Mouse (Mus musculus) kidney, embryonic 16.5 days (tissue): ENCODE measurements around the gene Iars2. TPM values are rescaled to one million over a fixed set of nuclear protein-coding genes. Genes with fewer than 3 reads are reported as not detected.
A peak's percentile ranks its signal among the peaks of the same experiment; 100 is the strongest.

Experiments used
- ATAC-seq: fragments of 200-750 bp; cut with Nextera tagmentation; 2 replicates; pipeline ENCODE4 v1.8.0; 2017; ENCODE audit warnings: moderate TSS enrichment; ENCODE audit not compliant: low FRiP score, low TSS enrichment
- H3K27ac ChIP-seq: fragments of 300-500 bp; sonication (generic); 2 replicates; pipeline ENCODE4 v1.5.1; 2014; ENCODE audit warnings: low read length
- H3K27me3 ChIP-seq: fragments of 300-500 bp; sonication (generic); 2 replicates; pipeline ENCODE4 v1.6.1; 2014; ENCODE audit warnings: low read length, control low read depth, mixed read lengths; ENCODE audit not compliant: insufficient read depth
- H3K36me3 ChIP-seq: fragments of 300-500 bp; sonication (generic); 2 replicates; pipeline ENCODE4 v1.6.1; 2014; ENCODE audit warnings: low read length, control low read depth, mixed read lengths; ENCODE audit not compliant: insufficient read depth
- H3K4me1 ChIP-seq: fragments of 300-500 bp; sonication (generic); 2 replicates; pipeline ENCODE4 v1.6.1; 2014; ENCODE audit warnings: low read length, control low read depth, mixed read lengths; ENCODE audit not compliant: insufficient read depth
- H3K4me2 ChIP-seq: fragments of 300-500 bp; sonication (generic); replicated peaks from 2 replicates; pipeline ENCODE4 v1.6.1; 2014; ENCODE audit warnings: low read depth, low read length
- H3K4me3 ChIP-seq: fragments of 300-500 bp; sonication (generic); 2 replicates; pipeline ENCODE4 v1.5.1; 2014; ENCODE audit warnings: mild to moderate bottlenecking, low read length
- H3K9ac ChIP-seq: fragments of 300-500 bp; sonication (generic); replicated peaks from 2 replicates; pipeline ENCODE4 v1.6.1; 2014; ENCODE audit warnings: low read length
- H3K9me3 ChIP-seq: fragments of 300-500 bp; sonication (generic); 2 replicates; pipeline ENCODE4 v1.6.1; 2016; ENCODE audit warnings: low read length, control low read depth
- WGBS: fragments of 180-500 bp; shearing (Covaris S2); extraction: QIAGEN DNeasy Blood & Tissue Kit; methylation state at CpG from one replicate; pipeline ENCODE4 v1.1.7; 2014; 5-methylcytosine and 5-hydroxymethylcytosine counted together
- polyA plus RNA-seq: library from polyadenylated mRNA; unstranded; fragments of >200 nt; fragmentation: Nextera tagmentation; extraction: Ambion mirVana; gene quantifications from 2 replicates; pipeline ENCODE4 v1.2.1, GENCODE M21; 2015

Iars2 gene
- polyA plus RNA-seq, 1 experiment from 2014 or later: 35.2 TPM

DNA sequence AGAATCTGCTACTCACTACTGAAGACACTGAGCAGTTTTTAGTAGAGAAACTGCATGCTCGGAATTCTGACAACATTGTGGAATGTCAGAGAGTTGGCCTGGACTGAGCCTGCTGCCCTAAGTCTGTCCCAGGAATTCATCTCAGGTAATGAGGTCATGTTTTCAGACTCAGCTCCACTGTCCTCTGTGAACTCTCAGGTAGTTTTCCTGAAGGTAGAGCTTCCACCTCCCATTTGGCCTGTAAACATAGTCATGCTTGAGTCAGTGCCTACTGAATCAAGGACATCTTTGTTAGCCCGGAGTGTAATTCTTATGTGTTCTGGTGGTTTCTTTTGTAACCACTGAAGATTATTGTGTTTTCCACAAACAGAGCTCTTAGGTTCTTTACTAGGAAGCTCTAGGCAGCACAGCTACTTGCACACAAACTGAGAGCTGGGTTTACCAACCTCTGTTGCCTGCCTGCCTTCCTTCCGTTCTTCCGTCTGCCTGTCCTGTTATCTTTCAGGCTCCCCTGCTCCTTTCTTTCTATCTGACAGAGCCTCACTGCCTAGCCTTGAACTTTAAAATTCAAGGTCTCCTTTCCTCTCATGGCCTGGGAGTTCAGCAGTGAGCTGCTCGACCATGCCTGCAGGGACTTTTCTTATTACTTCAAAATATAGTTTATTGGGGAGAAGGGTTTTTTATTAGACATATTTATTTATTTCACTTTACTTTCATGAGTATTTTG, 54.2 kb downstream of the Iars2 start:
- H3K27ac ChIP-seq: no peak overlapping the region
- H3K9me3 ChIP-seq: no peaks in the 10 kb centered on the region
- H3K27me3 ChIP-seq: no peaks in the 10 kb centered on the region
- ATAC-seq: no peak
- no peak overlapping the region for H3K9ac ChIP-seq
- H3K4me3 ChIP-seq: no peak overlapping the region
- H3K4me1 ChIP-seq: no peaks in the 10 kb centered on the region
- WGBS: 90% methylated on average over 5 of the region's 5 CpGs
- no peak overlapping the region for H3K4me2 ChIP-seq
- peaks cover 60% of the 10 kb centered on the region for H3K36me3 ChIP-seq

DNA sequence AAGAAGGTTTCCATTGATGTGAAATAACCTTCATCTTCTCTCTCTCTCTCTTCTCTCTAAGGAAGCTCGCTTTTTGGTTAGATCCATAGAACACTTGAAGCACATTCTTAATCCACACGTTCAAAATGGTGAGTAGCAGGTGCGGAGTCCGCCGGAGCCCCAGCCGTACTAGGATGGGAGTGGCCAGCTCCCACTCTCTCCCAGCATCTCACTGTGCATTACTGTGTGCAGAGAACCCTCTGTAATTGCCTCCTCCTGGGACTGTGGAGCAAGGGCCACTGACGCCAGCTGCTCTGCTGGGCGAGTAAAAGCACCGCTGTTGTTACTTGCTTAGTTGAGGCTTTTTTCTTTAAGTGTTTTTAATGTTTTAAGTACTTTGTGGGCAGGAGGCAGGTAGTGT, 57.8 kb downstream of the Iars2 start:
- H3K4me3 ChIP-seq: no peak overlapping the region
- H3K4me1 ChIP-seq: no peaks in the 10 kb centered on the region
- peaks cover 49% of the 10 kb centered on the region for H3K36me3 ChIP-seq
- no peak overlapping the region for H3K4me2 ChIP-seq
- no peaks in the 10 kb centered on the region for H3K27me3 ChIP-seq
- no peak for ATAC-seq
- H3K9ac ChIP-seq: no peak overlapping the region
- no peaks in the 10 kb centered on the region for H3K9me3 ChIP-seq
- 85% methylated on average over 9 of the region's 9 CpGs for WGBS
- no peak overlapping the region for H3K27ac ChIP-seq

DNA sequence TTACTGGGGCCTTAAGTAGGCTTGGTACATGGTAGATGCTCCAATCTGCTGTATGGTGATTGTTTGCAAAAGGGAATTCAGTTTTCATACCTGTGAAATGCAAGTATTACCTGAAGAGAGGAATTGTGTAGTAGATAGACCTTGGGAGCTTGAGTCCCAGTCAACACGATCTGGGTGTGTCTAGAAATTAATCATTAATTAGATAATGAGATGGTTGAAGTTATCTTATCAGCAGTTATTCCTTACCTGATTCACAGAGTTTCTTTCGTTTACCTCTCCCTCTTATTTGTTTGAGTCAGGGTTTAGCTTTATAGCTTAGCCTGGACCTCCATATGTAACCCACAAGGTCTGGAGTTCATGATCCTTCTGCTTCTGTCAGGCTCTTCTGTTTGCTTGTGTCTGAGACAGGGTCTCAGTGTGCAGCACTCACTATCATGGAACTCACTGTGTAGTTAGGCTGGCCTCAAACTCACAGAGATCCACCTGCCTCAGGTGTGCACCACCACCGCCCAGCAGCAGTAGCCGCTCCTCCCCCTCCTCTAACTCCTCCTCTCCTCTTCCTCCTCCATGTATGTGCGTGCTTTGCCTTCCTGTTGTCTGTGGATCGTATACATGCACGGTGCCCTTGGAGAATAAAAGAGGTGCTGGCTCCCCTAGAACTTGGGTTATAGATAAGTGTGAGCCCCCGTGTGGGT, 58.6 kb downstream of the Iars2 start:
- no peaks in the 10 kb centered on the region for H3K27me3 ChIP-seq
- no peak overlapping the region for H3K9ac ChIP-seq
- H3K36me3 ChIP-seq: peaks cover 46% of the 10 kb centered on the region
- H3K4me1 ChIP-seq: no peaks in the 10 kb centered on the region
- H3K9me3 ChIP-seq: no peaks in the 10 kb centered on the region
- 89% methylated on average over 8 of the region's 8 CpGs for WGBS
- H3K4me2 ChIP-seq: no peak overlapping the region
- no peak overlapping the region for H3K4me3 ChIP-seq
- no peak overlapping the region for H3K27ac ChIP-seq
- no peak for ATAC-seq

DNA sequence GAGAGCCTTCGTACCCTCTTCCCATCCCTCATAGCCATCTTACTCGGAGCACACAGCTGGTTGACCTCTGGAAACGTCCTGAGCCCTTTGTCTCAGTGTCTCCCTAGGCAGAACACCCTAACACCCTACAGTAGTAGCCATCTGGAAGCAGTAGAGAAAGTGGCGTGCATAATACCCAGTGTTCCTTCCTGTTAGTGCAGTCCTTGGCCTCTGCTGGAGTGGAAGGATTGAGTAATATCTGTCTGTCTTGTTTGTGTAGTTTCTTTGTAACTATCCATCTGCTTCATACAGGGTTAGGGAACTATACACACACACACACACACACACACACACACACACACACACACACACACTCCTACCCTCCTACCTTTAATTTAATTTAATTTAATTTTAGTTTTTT, 60.5 kb downstream of the Iars2 start:
- no peak overlapping the region for H3K27ac ChIP-seq
- peaks cover 51% of the 10 kb centered on the region for H3K36me3 ChIP-seq
- no peaks in the 10 kb centered on the region for H3K4me1 ChIP-seq
- no peaks in the 10 kb centered on the region for H3K9me3 ChIP-seq
- ATAC-seq: no peak
- H3K4me3 ChIP-seq: no peak overlapping the region
- no peak overlapping the region for H3K4me2 ChIP-seq
- H3K27me3 ChIP-seq: no peaks in the 10 kb centered on the region
- H3K9ac ChIP-seq: no peak overlapping the region
- 89% methylated on average over 4 of the region's 4 CpGs for WGBS

DNA sequence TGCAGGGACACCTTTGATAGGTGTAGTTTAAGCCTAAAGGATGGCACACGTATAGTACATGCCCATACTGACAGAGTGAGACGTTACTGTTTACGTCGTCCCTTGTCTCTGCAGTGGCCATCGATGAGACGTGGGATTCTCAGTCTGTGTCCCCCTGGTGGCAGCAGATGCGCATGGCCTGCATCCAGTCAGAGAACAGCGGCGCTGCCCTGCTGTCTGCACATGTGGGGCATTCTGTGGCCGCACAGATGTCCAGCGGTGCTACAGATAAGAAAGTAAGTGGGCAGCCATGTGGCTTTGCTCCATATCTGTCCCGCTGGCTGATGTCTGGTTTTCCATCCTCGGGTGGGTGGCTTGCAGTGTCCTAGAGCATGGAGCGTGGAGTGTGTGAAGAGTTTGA, 66.6 kb downstream of the Iars2 start:
- 0 out of 2 replicates have a peak, but pooled peaks have one; percentile 12 for ATAC-seq

DNA sequence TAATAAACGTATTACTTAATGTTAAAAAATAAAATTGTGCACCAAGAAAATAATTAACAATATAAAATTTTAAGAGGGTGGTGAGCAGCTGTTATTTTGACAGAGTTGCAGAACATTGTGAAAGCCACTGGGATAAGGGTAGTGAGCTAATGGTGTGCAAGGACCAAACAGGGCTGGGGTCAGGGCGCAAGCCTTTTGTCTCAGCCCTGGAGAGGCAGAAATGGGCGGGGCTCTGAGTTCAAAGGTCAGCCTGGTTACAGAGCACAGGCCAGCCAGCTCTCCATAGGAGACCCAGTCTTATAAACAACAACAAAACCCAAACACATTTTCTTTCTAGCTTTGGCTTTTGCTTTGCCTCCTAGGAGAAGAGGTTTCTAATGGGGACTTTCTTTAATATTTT, 72.4 kb downstream of the Iars2 start:
- H3K9ac ChIP-seq: no peak overlapping the region
- no peak overlapping the region for H3K27ac ChIP-seq
- H3K4me2 ChIP-seq: no peak overlapping the region
- peaks cover 43% of the 10 kb centered on the region for H3K36me3 ChIP-seq
- WGBS: 53% methylated on average over 3 of the region's 3 CpGs
- H3K4me1 ChIP-seq: no peaks in the 10 kb centered on the region
- H3K27me3 ChIP-seq: no peaks in the 10 kb centered on the region
- no peaks in the 10 kb centered on the region for H3K9me3 ChIP-seq
- H3K4me3 ChIP-seq: no peak overlapping the region
- ATAC-seq: no peak

More for the DNA sequence above, 66.6 kb downstream of the Iars2 start:
- H3K36me3 ChIP-seq: peaks cover 52% of the 10 kb centered on the region
- H3K9me3 ChIP-seq: no peaks in the 10 kb centered on the region
- H3K9ac ChIP-seq: no peak overlapping the region
- no peaks in the 10 kb centered on the region for H3K4me1 ChIP-seq
- no peak overlapping the region for H3K27ac ChIP-seq
- no peak overlapping the region for H3K4me3 ChIP-seq
- no peaks in the 10 kb centered on the region for H3K27me3 ChIP-seq
- no peak overlapping the region for H3K4me2 ChIP-seq
- WGBS: 65% methylated on average over 14 of the region's 14 CpGs

DNA sequence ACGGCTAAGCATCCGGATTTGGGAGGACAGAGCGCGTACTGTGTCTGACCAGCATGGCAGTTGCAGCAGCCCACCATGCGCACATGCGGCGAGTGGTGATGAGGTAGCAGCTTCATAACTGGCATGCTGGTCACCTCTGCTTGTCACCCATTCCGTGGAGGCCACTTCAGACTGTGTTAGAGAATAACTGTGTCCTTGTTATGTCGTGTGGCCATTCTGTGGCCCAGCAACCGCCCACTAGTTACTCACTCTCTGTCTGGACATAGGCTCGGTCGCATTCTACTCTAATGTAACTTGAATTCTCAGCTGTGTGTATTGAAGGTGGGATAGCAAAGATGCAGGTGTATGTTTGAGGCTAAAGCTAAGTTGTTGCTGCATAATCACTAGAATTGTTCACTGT, 73.9 kb downstream of the Iars2 start:
- Histone ChIP-seq H3K27me3 (no peaks in the 10 kb centered on the region), H3K4me3 (no peak overlapping the region), H3K9ac (no peak overlapping the region), H3K36me3 (peaks cover 43% of the 10 kb centered on the region), H3K4me1 (no peaks in the 10 kb centered on the region), H3K4me2 (no peak overlapping the region), H3K9me3 (no peaks in the 10 kb centered on the region), H3K27ac (no peak overlapping the region)
- no peak for ATAC-seq
- 96% methylated on average over 12 of the region's 12 CpGs for WGBS

DNA sequence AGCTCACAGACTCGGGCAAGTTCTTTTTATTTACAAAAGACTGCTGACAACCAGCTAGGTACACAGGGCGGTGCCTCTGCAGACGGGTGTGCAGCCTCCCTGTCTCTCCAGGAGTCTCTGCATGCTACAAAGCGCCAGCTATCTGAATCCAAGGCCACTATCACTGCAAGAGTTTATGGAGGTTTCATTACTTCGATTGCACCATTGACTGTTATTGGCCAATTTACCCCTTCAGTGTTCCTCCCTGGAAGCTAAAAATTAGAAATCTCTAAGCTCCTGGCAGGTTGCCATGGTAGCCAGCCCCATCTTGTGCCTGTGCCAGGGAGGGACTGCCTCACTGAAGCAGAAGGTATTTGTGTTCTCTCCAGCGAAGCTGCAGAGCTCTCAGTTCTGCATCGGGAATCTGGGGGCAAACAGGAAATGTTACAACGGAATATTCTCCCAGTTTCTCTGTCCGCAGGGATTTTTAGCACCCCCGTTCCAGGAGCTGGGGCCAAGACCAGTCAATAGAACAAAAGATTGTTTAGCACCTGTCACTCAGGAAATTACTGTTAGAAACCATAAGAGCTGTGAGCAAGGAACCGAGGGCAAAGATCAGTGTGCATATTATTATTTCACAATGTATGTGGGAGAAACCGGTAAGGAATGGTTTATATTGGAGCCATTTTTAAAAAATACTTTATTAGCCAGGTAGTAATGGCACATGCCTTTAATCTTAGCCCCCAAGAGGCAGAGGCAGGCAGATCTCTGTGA, 75.9 kb downstream of the Iars2 start:
- H3K27ac ChIP-seq: no peak overlapping the region

DNA sequence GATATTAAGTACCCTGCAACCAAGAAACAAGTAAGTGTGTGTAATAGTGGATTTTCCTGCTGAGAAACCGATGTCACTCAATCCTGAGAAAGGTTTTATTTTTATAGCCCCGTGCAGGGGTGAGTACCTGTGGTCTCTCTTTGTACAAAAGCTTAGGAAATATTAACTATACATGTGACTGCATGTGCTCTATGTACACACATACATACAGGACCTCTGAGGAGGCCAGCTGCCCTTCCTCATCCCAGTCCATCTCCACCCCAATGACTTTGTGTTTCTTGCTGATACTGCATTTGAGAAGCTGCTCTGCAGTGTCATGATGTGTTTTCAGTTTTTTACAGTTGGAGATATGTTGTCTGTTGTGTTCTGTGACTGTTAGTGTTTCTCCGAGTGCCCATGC, 76.8 kb downstream of the Iars2 start:
- Histone ChIP-seq H3K9ac (no peak overlapping the region), H3K4me3 (no peak overlapping the region), H3K4me1 (peaks cover 4% of the 10 kb centered on the region; the same call in 1 of the 2 replicates), H3K27ac (no peak overlapping the region), H3K4me2 (no peak overlapping the region), H3K36me3 (peaks cover 53% of the 10 kb centered on the region), H3K27me3 (no peaks in the 10 kb centered on the region), H3K9me3 (no peaks in the 10 kb centered on the region)
- WGBS: 88% methylated on average over 3 of the region's 3 CpGs
- ATAC-seq: no peak

More for the DNA sequence above, 75.9 kb downstream of the Iars2 start:
- H3K4me2 ChIP-seq: no peak overlapping the region
- H3K4me3 ChIP-seq: no peak overlapping the region
- ATAC-seq: no peak
- no peaks in the 10 kb centered on the region for H3K9me3 ChIP-seq
- 72% methylated on average over 12 of the region's 12 CpGs for WGBS
- no peaks in the 10 kb centered on the region for H3K4me1 ChIP-seq
- H3K27me3 ChIP-seq: no peaks in the 10 kb centered on the region
- H3K36me3 ChIP-seq: peaks cover 45% of the 10 kb centered on the region
- H3K9ac ChIP-seq: no peak overlapping the region
